Mouse (Mus musculus) midbrain, embryonic 14.5 days (tissue): ENCODE data around the gene Psmd3. TPM values are rescaled to one million over a fixed set of nuclear protein-coding genes. Genes with fewer than 3 reads are reported as not detected.
"Not testable (repeated sequence)": the region's sequence is repeated elsewhere in the genome, so short reads cannot be mapped to it uniquely, and the experiment has no call there.

Experiments
- ATAC-seq: fragments of 200-750 bp; cut with Nextera tagmentation; 2 replicates; pipeline ENCODE4 v1.8.0; 2017; ENCODE audit warnings: moderate number of reproducible peaks, moderate library complexity; ENCODE audit not compliant: low FRiP score, low TSS enrichment
- DNase-seq: peaks from one replicate; pipeline ENCODE4 v3.0.0-alpha.2; 2015
- H3K27ac ChIP-seq: fragments of 300-500 bp; sonication (generic); replicated peaks from 2 replicates; pipeline ENCODE4 v1.5.1; 2014; ENCODE audit warnings: mild to moderate bottlenecking, low read depth, low read length, moderate library complexity
- H3K27me3 ChIP-seq: fragments of 300-500 bp; sonication (generic); 2 replicates; pipeline ENCODE4 v1.6.1; 2014; ENCODE audit warnings: low read length, control low read depth, mixed read lengths; ENCODE audit not compliant: control insufficient read depth, insufficient read depth
- H3K36me3 ChIP-seq: fragments of 300-500 bp; sonication (generic); 2 replicates; pipeline ENCODE4 v1.6.1; 2014; ENCODE audit warnings: low read length, control low read depth; ENCODE audit not compliant: control insufficient read depth, insufficient read depth
- H3K4me1 ChIP-seq: fragments of 300-500 bp; sonication (generic); 2 replicates; pipeline ENCODE4 v1.6.1; 2014; ENCODE audit warnings: mild to moderate bottlenecking, antibody characterized with exemption, low read length, control low read depth; ENCODE audit not compliant: control insufficient read depth, insufficient read depth
- H3K4me2 ChIP-seq: fragments of 300-500 bp; sonication (generic); 2 replicates; pipeline ENCODE4 v1.6.1; 2014; ENCODE audit warnings: mild to moderate bottlenecking, low read length, moderate library complexity
- H3K4me3 ChIP-seq: fragments of 300-500 bp; sonication (generic); replicated peaks from 2 replicates; pipeline ENCODE4 v1.5.1; 2014; ENCODE audit warnings: low read depth, low read length
- H3K9ac ChIP-seq: fragments of 300-500 bp; sonication (generic); replicated peaks from 2 replicates; pipeline ENCODE4 v1.6.1; 2014; ENCODE audit warnings: mild to moderate bottlenecking, low read length, moderate library complexity
- H3K9me3 ChIP-seq: fragments of 300-500 bp; sonication (generic); 2 replicates; pipeline ENCODE4 v1.6.1; 2016; ENCODE audit warnings: low read length, control low read depth, mixed read lengths; ENCODE audit not compliant: control insufficient read depth
- WGBS: fragments of 180-500 bp; shearing (Covaris S2); extraction: QIAGEN DNeasy Blood & Tissue Kit; methylation state at CpG from one replicate; pipeline ENCODE4 v1.1.7; 2014; 5-methylcytosine and 5-hydroxymethylcytosine counted together
- polyA plus RNA-seq: library from polyadenylated mRNA; unstranded; fragments of >200 nt; fragmentation: Nextera tagmentation; extraction: Ambion mirVana; gene quantifications from 2 replicates; pipeline ENCODE4 v1.2.1, GENCODE M21; 2014

Psmd3 gene
- polyA plus RNA-seq, 1 experiment from 2014 or later = 135 TPM

DNA sequence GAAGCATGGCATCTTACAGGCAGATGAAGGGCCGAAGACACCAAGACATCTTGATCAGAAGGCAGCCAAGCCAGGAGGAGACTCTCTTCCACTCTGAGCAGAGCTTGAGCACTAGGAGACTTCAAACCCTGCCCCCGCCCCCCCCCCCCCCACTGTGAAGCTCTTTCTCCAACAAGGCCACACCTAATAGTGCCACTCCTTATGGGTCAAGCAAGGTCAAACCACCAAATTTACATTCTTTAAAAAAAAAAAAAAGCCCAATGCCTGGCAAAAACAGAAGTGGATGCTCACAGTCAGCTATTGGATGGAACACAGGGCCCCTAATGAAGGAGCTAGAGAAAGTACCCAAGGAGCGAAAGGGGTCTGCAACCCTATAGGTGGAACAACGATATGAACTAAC is 1.8 kb upstream of the Psmd3 start:
- WGBS = 82% methylated on average over 4 of the region's 4 CpGs
- not testable (repeated sequence) for H3K27me3 ChIP-seq, H3K36me3 ChIP-seq

DNA sequence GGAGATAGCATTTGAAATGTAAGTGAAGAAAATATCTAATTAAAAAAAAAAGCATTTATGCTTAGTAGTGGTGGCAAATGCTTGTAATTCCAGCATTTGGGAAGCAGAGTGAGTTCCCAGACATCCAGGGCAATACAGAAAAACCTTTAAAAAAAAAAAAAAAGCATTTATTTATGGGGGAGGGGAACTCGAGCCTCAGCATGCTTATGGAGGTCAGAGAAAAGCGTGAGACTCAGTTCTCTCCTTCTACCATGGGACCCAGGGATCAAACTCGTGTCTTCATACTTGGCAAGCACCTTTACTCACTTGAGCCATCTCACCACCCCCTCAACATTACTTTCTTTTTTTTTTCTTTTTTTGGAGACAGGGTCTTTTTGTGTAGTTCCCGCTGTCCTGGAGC is 1.2 kb upstream of the Psmd3 start:
- ATAC-seq (no peak), DNase-seq (no peak)
- WGBS = 75% methylated on average over 4 of the region's 4 CpGs
- H3K9ac ChIP-seq = no peak overlapping the region
- peaks cover 7% of the 10 kb centered on the region for H3K4me1 ChIP-seq
- H3K4me3 ChIP-seq = no peak overlapping the region
- H3K4me2 ChIP-seq = no peak overlapping the region; the same call in 1 of the 2 replicates
- peaks cover 11% of the 10 kb centered on the region for H3K36me3 ChIP-seq
- no peaks in the 10 kb centered on the region for H3K9me3 ChIP-seq
- H3K27me3 ChIP-seq = no peaks in the 10 kb centered on the region
- H3K27ac ChIP-seq = no peak overlapping the region

More for the DNA sequence above, 1.8 kb upstream of the Psmd3 start:
- not testable (repeated sequence) for H3K27ac ChIP-seq, H3K9me3 ChIP-seq, ATAC-seq, H3K4me2 ChIP-seq, H3K9ac ChIP-seq, H3K4me3 ChIP-seq, DNase-seq, H3K4me1 ChIP-seq

DNA sequence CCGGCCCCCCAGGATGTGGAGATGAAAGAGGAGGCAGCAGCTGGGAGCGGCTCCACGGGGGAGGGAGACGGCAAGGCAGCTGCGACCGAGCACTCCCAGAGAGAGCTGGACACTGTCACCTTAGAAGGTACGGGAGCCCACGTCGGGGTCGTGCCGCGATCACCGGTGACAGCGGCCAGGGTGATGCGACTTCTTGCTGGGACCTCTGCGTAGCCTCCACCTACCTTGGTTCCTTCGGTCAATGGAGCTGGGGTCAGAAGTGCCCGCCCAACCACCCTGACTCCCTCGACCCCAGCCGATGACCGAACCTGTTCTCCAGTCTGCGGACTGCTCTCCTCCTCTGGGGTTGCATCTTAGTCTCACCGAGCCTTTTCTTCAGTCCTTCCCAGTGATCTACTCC is 457 bp downstream of the Psmd3 start:
- peak overlapping the region; percentile 90 for H3K4me2 ChIP-seq
- no peaks in the 10 kb centered on the region for H3K27me3 ChIP-seq
- peak overlapping the region; percentile 76 for H3K27ac ChIP-seq
- peak overlapping the region; percentile 99 for H3K9ac ChIP-seq
- WGBS = under 1% methylated on average over 23 of the region's 23 CpGs
- peak overlapping the region; percentile 99 for H3K4me3 ChIP-seq
- peaks cover 27% of the 10 kb centered on the region for H3K36me3 ChIP-seq
- DNase-seq (no peak), ATAC-seq (peak; percentile 29; the same call in 1 of the 2 replicates)
- peaks cover 7% of the 10 kb centered on the region for H3K4me1 ChIP-seq
- H3K9me3 ChIP-seq = no peaks in the 10 kb centered on the region

DNA sequence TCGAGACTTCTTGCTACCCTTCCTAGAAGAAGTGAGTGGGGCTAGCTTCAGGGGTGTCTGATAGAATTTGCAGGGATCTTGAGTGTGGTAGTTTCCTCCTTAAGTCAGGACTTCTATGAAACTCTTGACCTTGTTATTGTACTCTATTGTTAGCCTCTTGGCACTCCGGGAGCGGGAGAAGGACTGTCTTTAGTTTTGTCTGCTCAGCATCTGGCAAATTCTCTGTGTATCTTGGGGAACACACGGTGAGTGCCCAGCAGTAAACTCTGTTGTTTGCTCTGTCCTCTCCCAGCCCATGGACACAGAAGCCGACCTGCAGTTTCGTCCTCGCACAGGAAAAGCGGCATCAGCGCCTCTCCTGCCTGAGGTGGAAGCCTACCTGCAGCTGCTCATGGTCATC is 3.3 kb downstream of the Psmd3 start:
- peaks cover 7% of the 10 kb centered on the region for H3K4me1 ChIP-seq
- no peak overlapping the region for H3K27ac ChIP-seq
- ATAC-seq (no peak), DNase-seq (no peak)
- 95% methylated on average over 9 of the region's 9 CpGs for WGBS
- H3K4me3 ChIP-seq = no peak overlapping the region
- H3K27me3 ChIP-seq = no peaks in the 10 kb centered on the region
- H3K4me2 ChIP-seq = no peak overlapping the region
- H3K36me3 ChIP-seq = peaks cover 51% of the 10 kb centered on the region
- no peak overlapping the region for H3K9ac ChIP-seq
- H3K9me3 ChIP-seq = no peaks in the 10 kb centered on the region

GRCm38 (mm10) chr11:98686976-98687375 is 4.6 kb downstream of the Psmd3 start:
- H3K27ac ChIP-seq = no peak overlapping the region
- peaks cover 7% of the 10 kb centered on the region for H3K4me1 ChIP-seq
- DNase-seq (no peak), ATAC-seq (no peak)
- WGBS = 86% methylated on average over 4 of the region's 4 CpGs
- no peak overlapping the region for H3K9ac ChIP-seq
- H3K27me3 ChIP-seq = no peaks in the 10 kb centered on the region
- no peaks in the 10 kb centered on the region for H3K9me3 ChIP-seq
- H3K4me2 ChIP-seq = no peak overlapping the region
- no peak overlapping the region for H3K4me3 ChIP-seq
- H3K36me3 ChIP-seq = peaks cover 64% of the 10 kb centered on the region

DNA sequence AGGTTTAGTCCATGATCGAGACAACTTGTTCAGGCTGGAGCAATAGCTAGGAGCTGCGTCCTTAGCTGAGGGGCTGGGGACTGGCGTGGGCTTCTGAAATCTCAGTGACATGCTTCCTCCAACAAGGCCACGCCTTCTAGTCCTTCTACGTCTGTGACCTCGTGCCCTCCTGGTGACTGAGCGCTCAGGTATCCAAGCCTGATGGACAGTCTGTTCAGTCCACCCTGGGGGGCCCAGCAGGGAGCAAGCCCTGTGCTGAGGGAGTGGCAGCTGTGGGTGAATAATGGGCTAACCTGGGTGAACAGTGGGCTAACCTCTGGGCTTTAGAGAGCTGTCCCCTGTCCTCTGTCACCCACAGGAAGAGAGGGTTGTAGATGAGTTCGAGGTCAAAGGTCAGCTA is 5.7 kb downstream of the Psmd3 start:
- ATAC-seq (no peak), DNase-seq (no peak)
- Histone ChIP-seq H3K4me3 (no peak overlapping the region), H3K9ac (no peak overlapping the region), H3K27me3 (no peaks in the 10 kb centered on the region), H3K27ac (no peak overlapping the region), H3K4me2 (no peak overlapping the region), H3K9me3 (no peaks in the 10 kb centered on the region), H3K36me3 (peaks cover 74% of the 10 kb centered on the region), H3K4me1 (peaks cover 7% of the 10 kb centered on the region)
- WGBS = 89% methylated on average over 8 of the region's 8 CpGs

- ATAC-seq (no peak), DNase-seq (no peak)
- H3K36me3 ChIP-seq = peaks cover 80% of the 10 kb centered on the region
- H3K9ac ChIP-seq = no peak overlapping the region
- no peaks in the 10 kb centered on the region for H3K27me3 ChIP-seq
- no peak overlapping the region for H3K4me3 ChIP-seq
- WGBS = 81% methylated on average over 13 of the region's 13 CpGs
- no peaks in the 10 kb centered on the region for H3K9me3 ChIP-seq
- H3K4me1 ChIP-seq = no peaks in the 10 kb centered on the region
- no peak overlapping the region for H3K4me2 ChIP-seq
- no peak overlapping the region for H3K27ac ChIP-seq
These were observed 10.8 kb downstream of the Psmd3 start for GRCm38 (mm10) chr11:98693201-98693600.

DNA sequence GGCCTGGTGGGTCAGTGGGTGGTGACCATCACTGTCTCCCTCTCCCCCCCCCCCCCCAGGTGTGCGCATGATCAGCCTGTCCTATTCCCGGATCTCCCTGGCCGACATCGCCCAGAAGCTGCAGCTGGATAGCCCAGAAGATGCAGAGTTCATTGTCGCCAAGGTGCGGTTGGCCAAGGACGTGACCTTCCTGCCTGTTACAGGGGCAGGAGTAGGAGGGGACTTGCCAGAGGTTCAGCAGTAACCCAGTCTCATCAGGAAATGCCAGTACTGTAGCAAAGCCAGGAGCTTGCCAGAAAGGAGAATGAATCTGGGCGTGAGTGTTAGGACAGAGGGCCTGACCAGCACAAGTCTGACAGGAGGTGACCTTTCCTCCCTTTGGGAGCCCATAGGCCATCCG is 11.4 kb downstream of the Psmd3 start:
- no peaks in the 10 kb centered on the region for H3K27me3 ChIP-seq
- H3K4me2 ChIP-seq = no peak overlapping the region
- peaks cover 77% of the 10 kb centered on the region for H3K36me3 ChIP-seq
- no peak overlapping the region for H3K4me3 ChIP-seq
- no peak for ATAC-seq
- no peaks in the 10 kb centered on the region for H3K9me3 ChIP-seq
- 96% methylated on average over 9 of the region's 9 CpGs for WGBS
- H3K27ac ChIP-seq = no peak overlapping the region
- H3K9ac ChIP-seq = no peak overlapping the region
- no peak for DNase-seq
- H3K4me1 ChIP-seq = no peaks in the 10 kb centered on the region

GRCm38 (mm10) chr11:98694301-98694700 is 11.9 kb downstream of the Psmd3 start:
- H3K27ac ChIP-seq = no peak overlapping the region
- H3K27me3 ChIP-seq = no peaks in the 10 kb centered on the region
- no peak overlapping the region for H3K4me3 ChIP-seq
- DNase-seq (no peak), ATAC-seq (no peak)
- 84% methylated on average over 9 of the region's 9 CpGs for WGBS
- no peaks in the 10 kb centered on the region for H3K9me3 ChIP-seq
- no peaks in the 10 kb centered on the region for H3K4me1 ChIP-seq
- H3K4me2 ChIP-seq = no peak overlapping the region
- H3K9ac ChIP-seq = no peak overlapping the region
- H3K36me3 ChIP-seq = peaks cover 74% of the 10 kb centered on the region
